Mouse (Mus musculus) myocyte (in vitro differentiated cells): ENCODE measurements at regions not wholly inside any gene's neighbourhood (a gene's known extent, or its start where the extent isn't known, plus 50 kb on each side); places are given as distances from the start of the nearest gene placed in this dataset.

Experiments
- H3K27me3 ChIP-seq: one replicate; pipeline ENCODE4 v1.6.1; 2011; ENCODE audit not compliant: control insufficient read depth, insufficient read depth, insufficient read length
- H3K36me3 ChIP-seq: one replicate; pipeline ENCODE4 v1.6.1; 2011; ENCODE audit not compliant: control insufficient read depth, insufficient read depth
- H3K4me2 ChIP-seq: one replicate; pipeline ENCODE4 v1.6.1; 2011; ENCODE audit warnings: low read depth, control low read depth
- H3K4me3 ChIP-seq: one replicate; pipeline ENCODE4 v1.5.1; 2011; ENCODE audit warnings: mild to moderate bottlenecking, control low read depth, moderate library complexity
- H3K79me2 ChIP-seq: one replicate; pipeline ENCODE4 v1.6.1; 2011; ENCODE audit not compliant: control insufficient read depth, insufficient read depth
- H3ac ChIP-seq: one replicate; pipeline ENCODE4 v1.6.1; 2011; ENCODE audit not compliant: control insufficient read depth, insufficient read length
- CEBPB ChIP-seq: IDR thresholded peaks from 2 replicates; pipeline ENCODE4 v1.6.1; 2011; ENCODE audit warnings: mild to moderate bottlenecking, moderate library complexity; ENCODE audit not compliant: poor library complexity, insufficient read depth, severe bottlenecking
- E2F4 ChIP-seq: IDR thresholded peaks from one replicate; pipeline ENCODE4 v1.6.1; 2011; ENCODE audit warnings: mild to moderate bottlenecking, control low read depth, moderate library complexity; ENCODE audit not compliant: insufficient read depth
- MAX ChIP-seq: IDR thresholded peaks from one replicate; pipeline ENCODE4 v1.6.1; 2011; ENCODE audit warnings: low read depth, mild to moderate bottlenecking, control low read depth
- MYOD1 ChIP-seq, 3 experiments: IDR thresholded peaks; one replicate each; pipeline ENCODE4 v1.6.1; 2011; ENCODE audit warnings: control low read depth in 2 of 3, low read depth in 2 of 3, mild to moderate bottlenecking in 2 of 3, moderate library complexity in 1 of 3; ENCODE audit not compliant: insufficient read length in 2 of 3, control insufficient read depth in 1 of 3
- MYOG ChIP-seq, 3 experiments: IDR thresholded peaks; one replicate each; pipeline ENCODE4 v1.6.1; 2011; ENCODE audit warnings: control low read depth in 2 of 3, low read depth in 2 of 3, mild to moderate bottlenecking in 2 of 3; ENCODE audit not compliant: insufficient read length in 2 of 3, control insufficient read depth in 1 of 3, insufficient read depth in 1 of 3
- POLR2A ChIP-seq: IDR thresholded peaks from one replicate; pipeline ENCODE4 v1.6.1; 2011; ENCODE audit warnings: low read depth, mild to moderate bottlenecking, control low read depth, moderate library complexity; ENCODE audit not compliant: insufficient read length
- POLR2AphosphoS2 ChIP-seq: IDR thresholded peaks from one replicate; pipeline ENCODE4 v1.6.1; 2011; ENCODE audit warnings: low read depth, control low read depth; ENCODE audit not compliant: insufficient read length
- REST ChIP-seq: IDR thresholded peaks from one replicate; pipeline ENCODE4 v1.6.1; 2011; ENCODE audit warnings: mild to moderate bottlenecking, control low read depth, moderate library complexity; ENCODE audit not compliant: insufficient read depth, insufficient read length
- SRF ChIP-seq: IDR thresholded peaks from one replicate; pipeline ENCODE4 v1.6.1; 2011; ENCODE audit warnings: low read depth; ENCODE audit not compliant: control insufficient read depth, insufficient read length
- TCF12 ChIP-seq: IDR thresholded peaks from one replicate; pipeline ENCODE4 v1.6.1; 2011; ENCODE audit warnings: mild to moderate bottlenecking, control low read depth; ENCODE audit not compliant: poor library complexity, insufficient read depth, severe bottlenecking
- TCF3 ChIP-seq: IDR thresholded peaks from one replicate; pipeline ENCODE4 v1.6.1; 2011; ENCODE audit warnings: low read depth, control low read depth; ENCODE audit not compliant: insufficient read length
- USF1 ChIP-seq: IDR thresholded peaks from one replicate; pipeline ENCODE4 v1.6.1; 2011; ENCODE audit warnings: low read depth, mild to moderate bottlenecking, control low read depth, moderate library complexity

DNA sequence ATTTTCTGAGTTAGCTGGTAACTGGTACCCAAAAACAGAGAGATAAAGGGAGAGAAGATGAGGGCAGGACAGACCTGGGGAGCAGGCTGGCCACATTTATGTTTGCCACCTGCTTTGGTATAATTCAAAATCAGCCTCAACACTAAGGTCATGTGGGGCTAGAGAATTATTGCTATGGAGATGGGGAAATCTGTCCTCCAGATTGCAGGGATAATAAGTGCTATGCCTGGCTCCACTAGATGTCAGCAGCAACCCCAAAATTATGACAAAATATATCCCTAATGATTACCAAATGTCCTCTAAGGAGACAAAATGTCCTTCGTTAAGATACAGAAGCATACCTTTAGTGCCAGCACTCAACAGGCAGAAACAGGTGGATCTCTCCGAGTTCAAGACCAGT lies 83.8 kb upstream of the Slc44a1 start:
- H3K36me3 ChIP-seq = no peaks in the 10 kb centered on the region
- no peaks in the 10 kb centered on the region for H3K79me2 ChIP-seq
- H3K4me3 ChIP-seq = no peak overlapping the region
- no peak for TF ChIP-seq POLR2A
- TF ChIP-seq SRF = no peak
- no peak for TF ChIP-seq USF1
- TF ChIP-seq TCF3 = no peak
- TF ChIP-seq POLR2AphosphoS2 = no peak
- no peak for TF ChIP-seq CEBPB
- TF ChIP-seq MYOG (IDR thresholded peaks at IDR 0.05; ENCODE audit: control insufficient read depth in 1 of 3, insufficient read depth in 1 of 3, insufficient read length in 2 of 3, low read depth in 2 of 3) = no peak
- TF ChIP-seq REST = no peak
- TF ChIP-seq MYOD1 (IDR thresholded peaks at IDR 0.05; ENCODE audit: control insufficient read depth in 1 of 3, insufficient read length in 2 of 3, low read depth in 2 of 3) = no peak
- no peak for TF ChIP-seq TCF12
- TF ChIP-seq E2F4 = no peak
- no peak for TF ChIP-seq MAX
- H3K4me2 ChIP-seq = no peak overlapping the region
- H3ac ChIP-seq = no peak overlapping the region
- peaks cover 31% of the 10 kb centered on the region for H3K27me3 ChIP-seq

DNA sequence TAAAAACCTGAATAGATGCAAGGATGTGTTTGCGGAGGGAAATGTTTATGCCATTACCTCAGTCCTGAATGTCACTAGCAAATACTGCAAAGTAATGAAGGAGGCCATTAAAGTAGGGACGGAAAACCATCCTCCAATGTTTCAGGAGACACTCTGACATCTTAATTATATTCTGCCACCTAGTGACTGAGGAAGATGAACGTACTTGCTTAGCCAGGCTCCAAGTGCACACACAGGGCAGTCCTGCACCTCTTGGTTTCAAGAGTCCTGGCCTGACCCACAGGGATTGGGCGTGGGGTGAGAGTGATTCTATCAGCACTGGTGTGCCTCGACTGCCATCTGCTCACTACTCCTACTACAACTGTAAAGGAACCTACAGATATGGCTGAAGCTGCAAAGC lies 85.3 kb upstream of the Slc44a1 start:
- Histone ChIP-seq H3ac (no peak overlapping the region), H3K36me3 (no peaks in the 10 kb centered on the region), H3K79me2 (no peaks in the 10 kb centered on the region), H3K27me3 (peaks cover 24% of the 10 kb centered on the region), H3K4me3 (no peak overlapping the region), H3K4me2 (no peak overlapping the region)
- no peak for TF ChIP-seq USF1

DNA sequence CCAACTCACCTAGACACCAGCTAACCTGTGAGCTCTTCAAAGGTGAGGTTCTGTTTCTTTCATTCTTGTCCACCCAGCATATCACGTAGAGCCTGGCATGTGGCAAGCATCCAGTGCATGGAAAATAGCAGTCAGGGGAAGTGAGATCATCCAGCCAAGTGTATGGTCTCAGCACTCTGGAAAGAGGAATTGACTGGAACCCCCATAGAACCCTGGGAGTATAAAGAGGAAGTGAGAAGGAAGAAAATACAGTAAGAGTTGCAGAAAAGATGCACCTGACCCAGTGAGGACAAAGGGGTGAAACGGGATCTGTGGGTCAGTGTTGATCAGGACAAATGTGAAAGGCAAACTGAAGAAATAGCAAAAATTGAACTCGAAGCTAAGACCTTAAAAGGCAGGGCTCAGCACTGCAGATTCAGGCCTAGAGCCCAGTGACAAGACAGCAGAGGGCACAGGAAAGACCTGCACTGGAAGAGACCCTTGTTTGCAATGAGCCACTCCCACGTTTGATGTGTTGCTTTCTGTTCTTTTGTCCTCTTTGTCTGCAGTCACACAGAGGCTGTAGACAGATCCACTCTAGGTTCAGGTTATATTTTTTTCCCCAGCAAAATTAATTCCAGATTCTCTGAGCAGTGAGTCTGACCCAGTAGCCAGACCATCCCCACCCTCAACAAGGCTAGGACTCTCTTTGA lies 86.7 kb upstream of the Slc44a1 start:
- Histone ChIP-seq H3K27me3 (peaks cover 24% of the 10 kb centered on the region), H3K4me2 (no peak overlapping the region), H3K4me3 (no peak overlapping the region), H3K79me2 (no peaks in the 10 kb centered on the region), H3ac (no peak overlapping the region), H3K36me3 (no peaks in the 10 kb centered on the region)
- TF ChIP-seq TCF3 (no peak), REST (no peak), USF1 (no peak), POLR2A (no peak), POLR2AphosphoS2 (no peak), MAX (no peak), SRF (no peak), E2F4 (no peak), MYOG (IDR thresholded peaks at IDR 0.05; ENCODE audit: control insufficient read depth in 1 of 3, insufficient read depth in 1 of 3, insufficient read length in 2 of 3, low read depth in 2 of 3) (no peak), TCF12 (no peak)

DNA sequence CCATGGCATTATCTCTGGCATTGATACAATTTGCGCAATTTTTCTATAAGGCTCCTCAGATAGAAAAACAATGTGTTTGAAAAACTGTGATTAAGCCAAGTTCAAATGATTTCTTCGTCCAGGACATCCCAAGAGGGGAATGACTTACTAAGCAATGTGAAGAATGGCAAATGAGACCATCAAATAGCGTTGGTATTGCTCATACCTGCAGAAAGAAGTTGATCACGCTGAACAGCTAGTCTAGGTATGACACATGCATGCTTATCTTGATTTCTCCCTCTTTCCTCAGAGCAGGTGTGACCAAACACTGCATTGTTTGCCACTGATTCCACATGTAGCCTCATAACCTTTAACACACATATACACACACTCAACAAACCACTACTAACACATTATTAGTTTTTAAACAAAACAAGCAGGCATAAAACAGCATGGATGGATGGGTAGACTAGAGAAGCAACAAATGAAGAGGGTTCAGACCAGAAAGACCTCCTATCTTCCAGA lies 89.1 kb upstream of the Slc44a1 start:
- Histone ChIP-seq H3K27me3 (peaks cover 25% of the 10 kb centered on the region), H3ac (no peak overlapping the region), H3K4me2 (no peak overlapping the region), H3K4me3 (no peak overlapping the region), H3K79me2 (no peaks in the 10 kb centered on the region), H3K36me3 (no peaks in the 10 kb centered on the region)
- TF ChIP-seq TCF3 (no peak), POLR2AphosphoS2 (no peak), TCF12 (no peak), MYOG (IDR thresholded peaks at IDR 0.05; ENCODE audit: control insufficient read depth in 1 of 3, insufficient read depth in 1 of 3, insufficient read length in 2 of 3, low read depth in 2 of 3) (no peak), POLR2A (no peak), SRF (no peak), E2F4 (no peak), USF1 (no peak), CEBPB (no peak), REST (no peak), MAX (no peak), MYOD1 (IDR thresholded peaks at IDR 0.05; ENCODE audit: control insufficient read depth in 1 of 3, insufficient read length in 2 of 3, low read depth in 2 of 3) (no peak)

DNA sequence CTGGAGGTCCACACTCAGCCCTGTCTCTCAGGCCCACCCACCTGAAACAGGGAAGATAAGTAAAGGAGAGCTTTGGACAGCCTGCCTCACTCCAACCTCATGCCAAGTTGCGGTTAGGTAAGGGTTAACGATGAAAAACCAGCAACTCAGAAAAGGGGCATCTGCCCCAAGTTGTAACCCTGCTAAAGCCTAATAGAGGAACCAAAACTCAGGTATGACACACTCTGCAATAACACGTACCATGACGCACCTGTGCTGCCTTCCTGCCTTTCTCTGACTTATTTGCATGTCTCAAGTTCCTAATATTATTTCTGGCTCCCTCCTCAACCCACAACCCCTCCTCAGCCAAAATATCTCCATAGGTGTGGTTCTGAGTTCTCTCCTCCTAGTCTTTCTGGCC lies 94.9 kb upstream of the Slc44a1 start:
- Histone ChIP-seq H3ac (no peak overlapping the region), H3K4me2 (no peak overlapping the region), H3K36me3 (no peaks in the 10 kb centered on the region), H3K27me3 (peaks cover 13% of the 10 kb centered on the region), H3K4me3 (no peak overlapping the region), H3K79me2 (no peaks in the 10 kb centered on the region)
- TF ChIP-seq USF1 (no peak), MYOD1 (IDR thresholded peaks at IDR 0.05; ENCODE audit: control insufficient read depth in 1 of 3, insufficient read length in 2 of 3, low read depth in 2 of 3) (no peak), E2F4 (no peak), MYOG (IDR thresholded peaks at IDR 0.05; ENCODE audit: control insufficient read depth in 1 of 3, insufficient read depth in 1 of 3, insufficient read length in 2 of 3, low read depth in 2 of 3) (no peak), MAX (no peak), CEBPB (no peak), POLR2A (no peak), REST (no peak)
